Mouse (Mus musculus) midbrain, postnatal 0 days (tissue): ENCODE data around the gene Gm11146. TPM values are rescaled to one million over a fixed set of nuclear protein-coding genes. Genes with fewer than 3 reads are reported as not detected.

ENCODE experiments used
- ATAC-seq: fragments of 200-750 bp; cut with Nextera tagmentation; 2 replicates; pipeline ENCODE4 v1.8.0; 2017; ENCODE audit warnings: moderate number of reproducible peaks, mild to moderate bottlenecking, moderate TSS enrichment, moderate library complexity; ENCODE audit not compliant: low FRiP score
- DNase-seq: peaks from one replicate; pipeline ENCODE4 v3.0.0-alpha.2; 2015; ENCODE audit warnings: low spot score
- H3K27ac ChIP-seq: fragments of 300-500 bp; sonication (generic); 2 replicates; pipeline ENCODE4 v1.5.1; 2014; ENCODE audit warnings: low read depth, mild to moderate bottlenecking, low read length, mixed read lengths
- H3K27me3 ChIP-seq: fragments of 300-500 bp; sonication (generic); 2 replicates; pipeline ENCODE4 v1.6.1; 2014; ENCODE audit warnings: low read length, control low read depth, mixed read lengths; ENCODE audit not compliant: insufficient read depth
- H3K36me3 ChIP-seq: fragments of 300-500 bp; sonication (generic); 2 replicates; pipeline ENCODE4 v1.6.1; 2014; ENCODE audit warnings: low read length, control low read depth, mixed read lengths; ENCODE audit not compliant: insufficient read depth
- H3K4me1 ChIP-seq: fragments of 300-500 bp; sonication (generic); 2 replicates; pipeline ENCODE4 v1.6.1; 2014; ENCODE audit warnings: mild to moderate bottlenecking, control low read depth, antibody characterized with exemption, low read length, mixed read lengths; ENCODE audit not compliant: insufficient read depth
- H3K4me2 ChIP-seq: fragments of 300-500 bp; sonication (generic); 2 replicates; pipeline ENCODE4 v1.6.1; 2014; ENCODE audit warnings: low read depth, mild to moderate bottlenecking, low read length, mixed read lengths; ENCODE audit not compliant: poor library complexity, severe bottlenecking
- H3K4me3 ChIP-seq: fragments of 300-500 bp; sonication (generic); 2 replicates; pipeline ENCODE4 v1.5.1; 2014; ENCODE audit warnings: low read depth, mild to moderate bottlenecking, low read length, moderate library complexity
- H3K9ac ChIP-seq: fragments of 300-500 bp; sonication (generic); replicated peaks from 2 replicates; pipeline ENCODE4 v1.6.1; 2014; ENCODE audit warnings: mild to moderate bottlenecking, low read length, moderate library complexity, mixed read lengths; ENCODE audit not compliant: poor library complexity, severe bottlenecking
- H3K9me3 ChIP-seq: fragments of 300-500 bp; sonication (generic); 2 replicates; pipeline ENCODE4 v1.6.1; 2016; ENCODE audit warnings: low read length, control low read depth
- CTCF ChIP-seq: IDR thresholded peaks from 2 replicates; pipeline ENCODE4 v1.5.1; 2016; ENCODE audit warnings: antibody characterized with exemption, mild to moderate bottlenecking
- WGBS: fragments of 180-500 bp; shearing (Covaris S2); extraction: QIAGEN DNeasy Blood & Tissue Kit; methylation state at CpG from one replicate; pipeline ENCODE4 v1.1.7; 2014; 5-methylcytosine and 5-hydroxymethylcytosine counted together
- polyA plus RNA-seq: library from polyadenylated mRNA; unstranded; fragments of >200 nt; fragmentation: Nextera tagmentation; extraction: Ambion mirVana; gene quantifications from 2 replicates; pipeline ENCODE4 v1.2.1, GENCODE M21; 2015
- total RNA-seq: library from RNA; depleted of rRNA; stranded (reverse); fragments of >200 nt; gene quantifications from 2 replicates; pipeline ENCODE4 v1.2.3, GENCODE M21; 2014

The Gm11146 gene
- total and polyA plus RNA-seq, 2 experiments from 2014 or later, result not detected

DNA sequence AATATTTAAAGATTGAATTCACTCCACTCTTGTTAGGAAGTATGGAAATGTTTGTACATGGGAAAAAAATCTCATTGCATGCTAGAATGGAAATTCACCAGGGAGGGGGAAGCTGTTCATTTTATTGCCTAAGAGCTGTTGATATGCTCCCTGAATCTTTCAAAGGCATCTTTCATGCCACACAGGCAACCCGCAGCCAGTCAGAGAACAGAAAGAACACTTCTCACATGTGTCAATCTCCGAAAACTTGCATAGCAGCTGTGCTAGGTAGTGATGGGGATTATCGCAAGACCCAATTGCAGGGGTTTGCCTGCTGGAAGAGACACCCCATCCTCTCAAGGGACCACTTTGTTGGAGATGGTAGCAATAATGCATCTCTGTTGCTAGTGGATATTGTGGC is 8.9 kb downstream of the Gm11146 start:
- Histone ChIP-seq H3K9me3 (no peaks in the 10 kb centered on the region), H3K36me3 (no peaks in the 10 kb centered on the region), H3K9ac (no peak overlapping the region), H3K4me2 (peak overlapping the region; percentile 37), H3K27me3 (no peaks in the 10 kb centered on the region), H3K4me3 (no peak overlapping the region), H3K4me1 (no peaks in the 10 kb centered on the region), H3K27ac (peak overlapping the region; percentile 86)
- 21% methylated on average over 3 of the region's 3 CpGs for WGBS
- DNase-seq (peak; percentile 51), ATAC-seq (no peak; the same call in 1 of the 2 replicates)
- no peak for TF ChIP-seq CTCF

- WGBS, result 80% methylated on average over 5 of the region's 5 CpGs
- H3K4me3 ChIP-seq, result no peak overlapping the region
- H3K27me3 ChIP-seq, result no peaks in the 10 kb centered on the region
- no peaks in the 10 kb centered on the region for H3K9me3 ChIP-seq
- H3K9ac ChIP-seq, result no peak overlapping the region
- H3K27ac ChIP-seq, result no peak overlapping the region
- no peak overlapping the region for H3K4me2 ChIP-seq
- DNase-seq (peak; percentile 17), ATAC-seq (no peak)
- no peak for TF ChIP-seq CTCF
- no peaks in the 10 kb centered on the region for H3K36me3 ChIP-seq
- no peaks in the 10 kb centered on the region for H3K4me1 ChIP-seq
Observed at GRCm38 (mm10) chr16:77573036-77573435, 28.9 kb downstream of the Gm11146 start.

GRCm38 (mm10) chr16:77569457-77569856 is 32.4 kb downstream of the Gm11146 start:
- Histone ChIP-seq H3K27me3 (no peaks in the 10 kb centered on the region), H3K4me2 (no peak overlapping the region), H3K9ac (no peak overlapping the region), H3K4me1 (no peaks in the 10 kb centered on the region), H3K9me3 (no peaks in the 10 kb centered on the region), H3K27ac (no peak overlapping the region), H3K36me3 (no peaks in the 10 kb centered on the region), H3K4me3 (no peak overlapping the region)
- ATAC-seq, result no peak
- no peak for DNase-seq
- WGBS, result 77% methylated on average over 8 of the region's 8 CpGs
- no peak for TF ChIP-seq CTCF

DNA sequence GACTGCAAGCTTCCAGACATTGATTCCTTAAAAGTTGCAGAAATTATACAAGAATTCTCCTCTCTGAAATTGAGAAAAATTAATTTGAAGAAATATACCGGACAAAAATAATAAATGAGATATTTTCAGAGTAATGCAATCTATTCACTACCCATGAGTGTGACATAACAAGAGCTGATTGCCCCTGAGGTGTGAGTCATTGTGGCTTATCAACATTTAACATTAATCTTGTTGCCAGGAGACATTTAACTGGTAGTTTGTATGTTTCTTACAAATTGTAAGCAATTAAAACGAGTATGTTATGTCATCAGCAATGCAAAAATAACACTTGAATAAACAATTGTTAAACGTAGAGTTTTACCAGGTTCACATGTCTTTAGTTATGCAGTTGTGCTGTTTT is 33.5 kb downstream of the Gm11146 start:
- WGBS, result 81% methylated on average over 3 of the region's 3 CpGs
- H3K27ac ChIP-seq, result no peak overlapping the region
- H3K27me3 ChIP-seq, result no peaks in the 10 kb centered on the region
- no peaks in the 10 kb centered on the region for H3K36me3 ChIP-seq
- H3K4me1 ChIP-seq, result no peaks in the 10 kb centered on the region
- no peak for TF ChIP-seq CTCF
- no peak for ATAC-seq
- no peak overlapping the region for H3K4me3 ChIP-seq
- H3K9me3 ChIP-seq, result no peaks in the 10 kb centered on the region
- no peak overlapping the region for H3K9ac ChIP-seq
- no peak for DNase-seq
- no peak overlapping the region for H3K4me2 ChIP-seq

DNA sequence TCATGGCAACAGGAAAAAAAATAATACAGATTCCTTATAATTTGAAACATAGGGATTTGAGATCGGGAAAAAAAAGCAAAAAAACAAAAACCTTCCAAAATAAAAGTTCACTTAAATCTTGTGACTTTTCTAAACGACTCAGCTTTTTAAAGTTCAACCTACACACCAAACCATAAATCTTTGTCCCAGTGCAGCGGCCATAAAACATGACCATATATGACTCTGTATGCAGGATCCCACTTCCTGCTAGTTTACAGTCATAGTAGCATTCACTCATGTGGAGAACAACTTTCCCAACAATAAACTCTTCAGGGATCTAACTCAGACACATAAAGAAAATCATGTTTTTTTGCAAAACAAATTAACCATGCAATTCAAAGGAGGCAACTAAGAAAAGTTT is 39.0 kb downstream of the Gm11146 start:
- 96% methylated on average over 3 of the region's 3 CpGs for WGBS
- TF ChIP-seq CTCF, result no peak

DNA sequence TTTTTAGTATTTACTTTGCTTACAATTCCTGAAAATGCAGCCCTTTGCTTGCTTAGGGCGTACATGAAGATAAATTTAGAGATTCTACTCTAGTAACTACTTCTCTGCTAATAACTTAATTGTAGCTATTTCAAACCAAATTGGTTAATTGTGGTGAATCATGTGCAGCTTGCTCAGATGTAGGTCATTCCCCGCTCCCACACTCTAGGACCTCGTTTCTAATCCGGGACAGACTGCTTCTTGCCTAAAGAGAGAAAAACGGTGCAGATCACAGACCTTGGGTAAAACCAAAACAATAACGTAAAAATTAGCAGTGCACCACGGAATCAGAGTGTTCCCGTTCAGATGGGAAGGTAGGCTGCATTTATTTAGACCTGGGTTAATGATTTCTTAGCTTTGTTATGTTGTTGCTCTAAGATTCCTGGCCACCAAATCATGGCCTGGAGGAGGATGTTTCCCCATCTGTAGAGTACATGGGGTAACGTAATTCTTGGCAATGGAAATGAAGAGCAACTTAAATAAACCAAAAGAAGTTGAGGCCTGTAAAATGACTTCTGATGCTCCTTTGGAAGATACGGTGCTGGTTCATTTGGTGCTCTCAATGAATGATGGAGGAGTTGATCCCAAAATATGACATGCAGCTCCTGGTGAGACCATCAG is 45.3 kb downstream of the Gm11146 start:
- Histone ChIP-seq H3K9ac (no peak overlapping the region), H3K4me1 (no peaks in the 10 kb centered on the region), H3K9me3 (no peaks in the 10 kb centered on the region), H3K4me3 (no peak overlapping the region), H3K27me3 (no peaks in the 10 kb centered on the region), H3K27ac (no peak overlapping the region), H3K36me3 (no peaks in the 10 kb centered on the region), H3K4me2 (no peak overlapping the region)
- WGBS, result 94% methylated on average over 10 of the region's 10 CpGs
- DNase-seq, result no peak
- ATAC-seq, result no peak
- no peak for TF ChIP-seq CTCF

More for the DNA sequence above, 39.0 kb downstream of the Gm11146 start:
- DNase-seq, result no peak
- no peak overlapping the region for H3K4me3 ChIP-seq
- H3K4me1 ChIP-seq, result no peaks in the 10 kb centered on the region
- H3K36me3 ChIP-seq, result no peaks in the 10 kb centered on the region
- H3K9me3 ChIP-seq, result no peaks in the 10 kb centered on the region
- no peak overlapping the region for H3K27ac ChIP-seq
- H3K4me2 ChIP-seq, result no peak overlapping the region
- ATAC-seq, result no peak
- H3K9ac ChIP-seq, result no peak overlapping the region
- H3K27me3 ChIP-seq, result no peaks in the 10 kb centered on the region
